Mouse (Mus musculus): ENCODE data around the gene Nmb. TPM values are rescaled to one million over a fixed set of nuclear protein-coding genes. Genes with fewer than 3 reads are reported as not detected.

Gene Nmb
- total and polyA plus RNA-seq, 3 experiments: 0.93 to 1.5 (median 1.4) TPM

DNA sequence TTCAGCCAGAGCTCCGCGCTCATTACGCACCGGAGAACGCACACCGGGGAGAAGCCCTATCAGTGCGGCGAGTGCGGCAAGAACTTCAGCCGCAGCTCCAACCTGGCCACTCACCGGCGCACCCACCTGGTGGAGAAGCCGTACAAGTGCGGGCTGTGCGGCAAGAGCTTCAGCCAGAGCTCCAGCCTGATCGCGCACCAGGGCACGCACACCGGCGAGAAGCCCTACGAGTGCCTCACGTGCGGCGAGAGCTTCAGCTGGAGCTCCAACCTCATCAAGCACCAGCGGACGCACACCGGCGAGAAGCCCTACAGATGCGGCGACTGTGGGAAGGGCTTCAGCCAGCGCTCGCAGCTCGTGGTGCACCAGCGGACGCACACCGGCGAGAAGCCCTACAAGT is 29.1 kb downstream of the Nmb start:
- Histone ChIP-seq H3K9me3 (replicated peaks) (no peaks in the 10 kb centered on the region; the same call in 1 of the 2 replicates), H3K4me1 (ENCODE audit: insufficient read depth, low read depth, low read length) (peaks cover 13% of the 10 kb centered on the region), H3K36me3 (replicated peaks) (peaks cover 36% of the 10 kb centered on the region), H3K4me3 (ENCODE audit: low read depth, low read length) (no peak overlapping the region), H3K27me3 (ENCODE audit: insufficient read depth, low read length) (0 out of 2 replicates have a peak, but pooled peaks cover 2% of the 10 kb centered on the region)
- ATAC-seq (ENCODE audit: extremely low read depth, insufficient number of reproducible peaks, low FRiP score, poor library complexity, severe bottlenecking) (no peak), DNase-seq (ENCODE audit: low spot score) (no peak)
- TF ChIP-seq POLR2AphosphoS5 (IDR thresholded peaks at IDR 0.05; ENCODE audit: insufficient replicate concordance, low read depth, low read length) (no peak), CTCF (IDR thresholded peaks at IDR 0.05; ENCODE audit: low read depth, low read length) (no peak), GATA2 (IDR thresholded peaks at IDR 0.05; ENCODE audit: borderline replicate concordance, low read depth, low read length) (no peak), TAL1 (conservative IDR thresholded peaks at IDR 0.05; ENCODE audit: low read depth, low read length) (no peak), GATA1 (IDR thresholded peaks at IDR 0.05; ENCODE audit: borderline replicate concordance, low read length) (no peak)

DNA sequence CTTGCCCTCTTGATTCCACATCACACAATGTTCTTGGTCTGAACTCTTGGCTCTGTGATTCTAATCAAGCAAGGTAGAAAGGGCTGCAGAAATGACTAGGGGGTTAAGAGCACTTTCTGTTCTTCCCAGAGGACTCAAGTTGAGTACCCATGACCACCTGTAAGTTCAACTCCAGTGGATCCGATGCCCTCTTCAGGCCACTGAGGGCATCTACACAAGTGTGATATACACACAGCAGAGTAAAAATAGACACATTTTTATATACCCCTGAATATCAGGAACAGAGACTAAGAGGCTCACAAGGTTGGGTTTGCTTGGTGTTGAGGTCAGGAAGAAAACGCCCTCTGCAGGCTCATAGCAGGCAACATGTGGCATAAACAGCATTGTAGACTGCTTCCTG is 31.2 kb downstream of the Nmb start:
- no peaks in the 10 kb centered on the region; the same call in 1 of the 2 replicates for H3K9me3 ChIP-seq (replicated peaks)
- DNase-seq (ENCODE audit: low spot score) (no peak), ATAC-seq (ENCODE audit: extremely low read depth, insufficient number of reproducible peaks, low FRiP score, poor library complexity, severe bottlenecking) (no peak)
- no peaks in the 10 kb centered on the region for H3K27me3 ChIP-seq (ENCODE audit: insufficient read depth, low read length)
- peaks cover 43% of the 10 kb centered on the region for H3K36me3 ChIP-seq (replicated peaks)
- no peak overlapping the region for H3K4me3 ChIP-seq (ENCODE audit: low read depth, low read length)
- peaks cover 7% of the 10 kb centered on the region for H3K4me1 ChIP-seq (ENCODE audit: insufficient read depth, low read depth, low read length)
- no peak for TF ChIP-seq GATA2 (IDR thresholded peaks at IDR 0.05; ENCODE audit: borderline replicate concordance, low read depth, low read length)
- no peak for TF ChIP-seq GATA1 (IDR thresholded peaks at IDR 0.05; ENCODE audit: borderline replicate concordance, low read length)
- no peak for TF ChIP-seq POLR2AphosphoS5 (IDR thresholded peaks at IDR 0.05; ENCODE audit: insufficient replicate concordance, low read depth, low read length)
- TF ChIP-seq TAL1 (conservative IDR thresholded peaks at IDR 0.05; ENCODE audit: low read depth, low read length): no peak
- no peak for TF ChIP-seq CTCF (IDR thresholded peaks at IDR 0.05; ENCODE audit: low read depth, low read length)

DNA sequence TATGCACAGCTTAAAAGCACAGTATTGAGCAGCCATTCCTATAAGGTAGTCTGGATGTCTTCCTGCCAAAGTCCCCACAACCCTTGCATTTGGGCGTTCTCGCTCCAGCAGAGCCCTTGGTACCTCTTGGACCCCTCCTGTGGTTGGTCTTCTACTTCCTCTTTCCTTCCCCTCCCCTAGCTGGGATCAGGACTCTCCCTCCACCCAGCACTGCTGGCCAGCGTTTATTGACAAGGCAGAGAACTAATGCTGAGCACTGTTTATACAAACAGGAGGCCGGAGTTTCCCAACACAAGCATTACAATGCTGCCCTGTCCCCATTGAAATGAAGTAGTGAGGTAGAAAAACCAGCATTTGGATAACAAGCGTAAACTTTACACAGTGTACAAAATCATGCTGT is 31.8 kb downstream of the Nmb start:
- ATAC-seq (ENCODE audit: extremely low read depth, insufficient number of reproducible peaks, low FRiP score, poor library complexity, severe bottlenecking) (no peak), DNase-seq (ENCODE audit: low spot score) (peak; percentile 37)
- H3K4me1 ChIP-seq (ENCODE audit: insufficient read depth, low read depth, low read length): peaks cover 7% of the 10 kb centered on the region
- peaks cover 45% of the 10 kb centered on the region for H3K36me3 ChIP-seq (replicated peaks)
- H3K27me3 ChIP-seq (ENCODE audit: insufficient read depth, low read length): no peaks in the 10 kb centered on the region
- no peak for TF ChIP-seq TAL1 (conservative IDR thresholded peaks at IDR 0.05; ENCODE audit: low read depth, low read length)
- no peak overlapping the region for H3K4me3 ChIP-seq (ENCODE audit: low read depth, low read length)
- no peaks in the 10 kb centered on the region; the same call in 1 of the 2 replicates for H3K9me3 ChIP-seq (replicated peaks)

DNA sequence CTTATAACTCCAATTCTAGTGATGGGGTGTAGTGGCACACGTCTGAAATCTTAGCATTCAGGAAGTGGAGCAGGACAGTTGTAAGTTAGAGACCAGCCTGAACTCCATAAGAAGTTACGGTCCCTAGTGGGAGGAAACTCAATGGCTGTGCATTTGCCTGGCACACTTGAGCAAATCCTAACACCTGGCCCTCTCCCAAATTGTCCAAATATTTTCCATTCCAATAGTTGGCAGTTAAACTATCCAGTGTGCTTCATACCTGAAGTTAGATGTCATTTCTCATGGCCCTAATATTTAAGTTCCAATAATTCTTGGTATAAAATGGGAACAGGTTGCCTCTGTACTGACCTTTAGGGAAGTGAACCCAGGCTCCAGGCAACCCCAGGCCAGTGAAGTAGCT is 36.2 kb downstream of the Nmb start:
- DNase-seq (ENCODE audit: low spot score) (no peak), ATAC-seq (ENCODE audit: extremely low read depth, insufficient number of reproducible peaks, low FRiP score, poor library complexity, severe bottlenecking) (no peak)
- TF ChIP-seq TAL1 (conservative IDR thresholded peaks at IDR 0.05; ENCODE audit: low read depth, low read length): no peak
- TF ChIP-seq CTCF (IDR thresholded peaks at IDR 0.05; ENCODE audit: low read depth, low read length): no peak
- no peak for TF ChIP-seq POLR2AphosphoS5 (IDR thresholded peaks at IDR 0.05; ENCODE audit: insufficient replicate concordance, low read depth, low read length)
- TF ChIP-seq GATA1 (IDR thresholded peaks at IDR 0.05; ENCODE audit: borderline replicate concordance, low read length): no peak
- no peak for TF ChIP-seq GATA2 (IDR thresholded peaks at IDR 0.05; ENCODE audit: borderline replicate concordance, low read depth, low read length)
- Histone ChIP-seq H3K4me1 (ENCODE audit: insufficient read depth, low read depth, low read length) (peaks cover 16% of the 10 kb centered on the region), H3K9me3 (replicated peaks) (no peaks in the 10 kb centered on the region), H3K4me3 (ENCODE audit: low read depth, low read length) (no peak overlapping the region), H3K27me3 (ENCODE audit: insufficient read depth, low read length) (no peaks in the 10 kb centered on the region), H3K36me3 (replicated peaks) (peaks cover 40% of the 10 kb centered on the region)

DNA sequence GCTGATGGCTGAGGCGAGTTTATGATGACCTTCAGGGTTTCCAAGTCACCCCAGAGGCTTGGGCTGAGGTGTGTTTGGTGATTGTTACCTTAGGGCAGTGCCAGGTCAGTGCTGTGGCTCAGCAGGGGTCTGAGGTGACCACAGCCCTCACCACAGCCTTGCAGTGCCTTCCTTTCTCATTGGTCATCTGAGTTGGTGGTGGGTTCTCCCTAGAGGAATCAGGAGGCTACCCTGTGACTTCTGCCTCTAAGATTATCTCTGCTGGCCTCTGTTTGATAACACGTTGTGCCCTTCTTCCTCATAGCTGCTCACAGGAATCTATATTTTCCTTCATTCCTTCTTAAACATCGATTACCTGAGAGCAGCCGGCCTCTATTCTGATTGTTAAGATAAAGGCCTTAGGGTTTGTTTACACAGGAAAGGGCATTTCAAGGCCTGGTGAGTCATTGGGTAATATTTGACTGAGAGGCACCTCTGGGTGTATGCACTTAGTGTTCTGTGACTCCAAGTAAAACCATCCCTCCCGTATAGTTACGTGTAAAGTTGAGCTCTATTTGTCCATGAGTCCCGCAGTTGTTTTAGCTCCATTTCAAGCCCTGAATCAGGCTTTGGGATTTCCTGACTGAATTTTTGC is 38.2 kb downstream of the Nmb start:
- Histone ChIP-seq H3K4me1 (ENCODE audit: insufficient read depth, low read depth, low read length) (peaks cover 16% of the 10 kb centered on the region), H3K27me3 (ENCODE audit: insufficient read depth, low read length) (no peaks in the 10 kb centered on the region), H3K9me3 (replicated peaks) (no peaks in the 10 kb centered on the region), H3K36me3 (replicated peaks) (peaks cover 47% of the 10 kb centered on the region), H3K4me3 (ENCODE audit: low read depth, low read length) (no peak overlapping the region)
- DNase-seq (ENCODE audit: low spot score) (no peak), ATAC-seq (ENCODE audit: extremely low read depth, insufficient number of reproducible peaks, low FRiP score, poor library complexity, severe bottlenecking) (no peak)
- TF ChIP-seq GATA1 (IDR thresholded peaks at IDR 0.05; ENCODE audit: borderline replicate concordance, low read length) (no peak), TAL1 (conservative IDR thresholded peaks at IDR 0.05; ENCODE audit: low read depth, low read length) (no peak), CTCF (IDR thresholded peaks at IDR 0.05; ENCODE audit: low read depth, low read length) (no peak)

DNA sequence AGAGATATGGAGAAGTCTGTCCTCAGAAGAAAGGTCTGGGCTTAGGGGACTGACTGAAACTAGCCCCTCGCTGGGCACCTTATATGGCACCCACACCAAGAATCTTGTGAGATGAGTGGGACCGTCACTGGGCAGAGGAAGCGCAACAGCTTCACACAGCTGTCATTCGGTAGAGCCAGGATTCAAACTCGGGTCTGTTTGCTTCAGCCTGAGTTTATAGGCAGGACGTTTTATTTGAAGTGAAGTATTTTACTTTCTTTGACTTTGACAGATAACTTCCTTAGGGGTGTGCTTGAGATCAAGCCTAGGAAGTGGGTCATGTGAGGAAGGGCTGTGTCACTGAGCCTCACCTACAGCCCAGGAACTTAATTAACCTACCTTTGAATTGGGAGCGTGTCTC is 39.4 kb downstream of the Nmb start:
- H3K36me3 ChIP-seq (replicated peaks): peaks cover 43% of the 10 kb centered on the region

DNA sequence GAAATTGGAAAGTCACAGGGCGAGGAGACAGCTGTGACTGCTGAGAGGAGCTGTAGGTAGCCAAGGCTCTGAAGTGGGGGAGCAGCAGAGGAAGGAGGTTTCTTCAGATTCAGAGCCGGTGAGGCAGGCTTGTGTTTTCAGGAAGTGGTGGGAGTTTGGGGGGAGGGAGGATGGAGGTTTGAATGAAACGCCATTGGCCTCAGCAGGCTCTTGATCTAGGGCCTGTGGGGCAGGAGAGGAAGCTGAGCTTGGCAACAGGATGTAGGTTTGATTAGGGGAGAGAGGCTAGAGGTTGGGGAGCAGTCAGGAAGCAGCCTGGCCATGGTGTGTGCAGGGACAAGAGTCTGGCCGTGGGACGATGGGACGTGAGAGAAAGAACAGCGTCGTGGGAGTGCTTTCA is 40.0 kb downstream of the Nmb start:
- TF ChIP-seq POLR2AphosphoS5 (IDR thresholded peaks at IDR 0.05; ENCODE audit: insufficient replicate concordance, low read depth, low read length): no peak
- peaks cover 31% of the 10 kb centered on the region for H3K4me1 ChIP-seq (ENCODE audit: insufficient read depth, low read depth, low read length)
- H3K27me3 ChIP-seq (ENCODE audit: insufficient read depth, low read length): no peaks in the 10 kb centered on the region
- H3K4me3 ChIP-seq (ENCODE audit: low read depth, low read length): no peak overlapping the region
- H3K36me3 ChIP-seq (replicated peaks): peaks cover 43% of the 10 kb centered on the region
- DNase-seq (ENCODE audit: low spot score) (no peak), ATAC-seq (ENCODE audit: extremely low read depth, insufficient number of reproducible peaks, low FRiP score, poor library complexity, severe bottlenecking) (no peak)
- no peaks in the 10 kb centered on the region for H3K9me3 ChIP-seq (replicated peaks)

More for the DNA sequence above, 39.4 kb downstream of the Nmb start:
- Histone ChIP-seq H3K9me3 (replicated peaks) (no peaks in the 10 kb centered on the region), H3K4me1 (ENCODE audit: insufficient read depth, low read depth, low read length) (peaks cover 25% of the 10 kb centered on the region), H3K4me3 (ENCODE audit: low read depth, low read length) (no peak overlapping the region), H3K27me3 (ENCODE audit: insufficient read depth, low read length) (no peaks in the 10 kb centered on the region)
- TF ChIP-seq CTCF (IDR thresholded peaks at IDR 0.05; ENCODE audit: low read depth, low read length): no peak
- TF ChIP-seq TAL1 (conservative IDR thresholded peaks at IDR 0.05; ENCODE audit: low read depth, low read length): no peak
- DNase-seq (ENCODE audit: low spot score) (no peak), ATAC-seq (ENCODE audit: extremely low read depth, insufficient number of reproducible peaks, low FRiP score, poor library complexity, severe bottlenecking) (no peak)

All from G1E (cell line).